Mouse (Mus musculus): ENCODE measurements around the gene Slc47a1. TPM values are rescaled to one million over a fixed set of nuclear protein-coding genes. Genes with fewer than 3 reads are reported as not detected.
"Not testable (repeated sequence)": the region's sequence is repeated elsewhere in the genome, so short reads cannot be mapped to it uniquely, and the experiment has no call there.

The Slc47a1 gene
- total RNA-seq, 2 experiments from 2014 or later, result 16.1 to 20.7 TPM

DNA sequence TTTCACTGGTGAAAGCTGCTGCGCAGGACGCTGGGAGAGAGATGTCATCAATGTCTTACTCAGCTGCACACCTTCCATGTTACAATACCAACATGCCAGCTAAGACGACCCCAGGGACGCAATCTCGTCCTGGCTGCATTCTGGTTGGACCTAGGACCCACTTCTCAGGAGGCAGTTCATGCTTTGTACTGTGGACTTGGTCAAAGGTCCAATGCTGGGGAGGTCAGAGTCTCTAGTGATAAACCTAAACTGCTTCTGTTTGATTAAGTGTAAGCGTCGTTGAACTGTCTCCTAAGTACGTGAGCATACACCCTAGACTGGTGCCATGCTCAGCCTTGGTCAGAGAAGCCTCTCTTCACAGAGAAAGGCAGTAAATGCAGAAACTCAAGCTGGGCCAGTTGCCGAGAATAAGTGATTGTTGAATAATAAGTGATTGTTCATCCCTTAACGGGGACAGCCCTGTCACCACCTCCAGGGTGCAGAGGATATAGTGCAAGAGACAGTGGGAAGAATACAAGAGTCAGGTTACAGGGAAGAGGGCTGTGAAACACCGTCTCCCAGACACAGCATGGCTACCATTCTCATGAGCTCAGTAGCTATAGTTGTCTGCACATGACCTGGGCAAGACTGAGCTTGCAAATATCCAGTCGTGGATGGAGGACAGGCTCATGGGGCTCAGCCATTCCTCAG is 58.8 kb downstream of the Slc47a1 start:
- no peak for DNase-seq

DNA sequence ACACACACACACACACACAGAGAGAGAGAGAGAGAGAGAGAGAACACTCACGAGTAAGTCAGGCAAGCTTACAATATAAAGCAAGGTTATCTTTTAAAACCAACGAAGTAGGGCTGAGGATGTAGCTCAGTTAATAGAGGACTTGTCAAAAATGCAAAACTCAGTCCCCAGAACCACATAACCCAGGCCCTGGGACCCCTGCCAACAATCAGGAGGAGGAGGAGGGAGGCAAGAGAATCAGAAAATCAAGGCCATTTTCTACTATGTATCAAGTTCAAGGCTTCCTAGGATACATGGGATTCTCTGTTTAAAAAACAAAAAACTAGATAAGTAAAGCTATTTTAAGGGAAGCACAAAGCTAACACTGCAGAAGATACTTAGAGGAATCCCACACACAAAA is 61.3 kb downstream of the Slc47a1 start:
- no peak for DNase-seq

- no peak for DNase-seq
Measured at GRCm38 (mm10) chr11:61310321-61310720, 67.8 kb downstream of the Slc47a1 start.

GRCm38 (mm10) chr11:61309831-61310230 is 68.3 kb downstream of the Slc47a1 start:
- DNase-seq, result no peak

- DNase-seq, result no peak
Measured at GRCm38 (mm10) chr11:61307795-61308194, 70.3 kb downstream of the Slc47a1 start.

- no peak for DNase-seq
Measured at GRCm38 (mm10) chr11:61305377-61305776, 72.8 kb downstream of the Slc47a1 start.

DNA sequence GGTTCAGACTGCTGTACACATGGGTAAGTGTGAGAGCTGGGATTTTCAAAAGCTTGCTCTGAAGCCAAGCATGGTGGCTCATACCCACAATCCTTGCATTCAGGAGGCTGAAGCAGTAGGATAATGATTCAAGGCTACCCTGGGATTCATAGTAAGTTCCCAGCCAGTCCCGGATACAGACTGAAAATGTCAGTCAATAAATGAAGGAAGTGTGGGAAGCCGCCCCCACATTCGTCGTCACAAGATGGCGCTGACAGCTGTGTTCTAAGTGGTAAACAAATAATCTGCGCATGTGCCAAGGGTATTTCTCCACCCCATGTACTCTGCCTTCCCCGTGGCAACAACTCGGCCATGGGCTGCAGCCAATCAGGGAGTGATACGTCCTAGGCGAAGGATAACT is 73.6 kb downstream of the Slc47a1 start:
- not testable (repeated sequence) for DNase-seq

DNA sequence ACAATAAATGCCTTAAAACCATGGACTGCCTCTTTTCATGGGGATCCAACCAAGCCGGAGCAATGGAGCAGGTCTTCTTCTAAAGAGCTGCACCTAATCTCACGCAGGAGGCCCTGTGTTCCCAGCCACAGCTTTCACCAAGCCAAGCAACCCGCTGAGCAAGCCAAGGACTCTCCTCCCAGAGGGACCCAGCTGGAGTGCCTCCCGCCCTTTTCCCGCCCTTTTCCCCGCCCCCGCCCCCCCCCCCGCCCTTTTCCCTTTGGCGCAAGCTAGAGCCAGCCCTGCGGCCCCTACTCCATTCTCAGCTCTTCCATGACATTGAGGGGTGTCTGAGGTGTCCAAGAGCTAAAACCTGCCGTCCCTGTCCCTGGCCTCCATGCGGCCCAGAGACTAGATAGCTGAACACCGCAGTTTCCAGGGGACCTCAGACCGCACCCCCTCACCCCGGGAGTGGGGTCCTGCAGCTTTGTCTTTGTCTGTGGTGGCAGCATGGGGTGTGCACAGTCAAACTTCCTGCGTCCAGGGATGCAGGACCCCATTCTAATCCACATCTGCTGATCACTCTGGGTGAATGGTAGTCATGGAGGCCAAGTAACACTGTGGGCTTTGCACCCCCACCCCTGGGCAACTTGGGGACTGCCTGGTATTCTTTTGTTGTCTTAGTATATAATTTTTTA is 77.3 kb downstream of the Slc47a1 start:
- no peak for DNase-seq

- no peak for DNase-seq
Measured at GRCm38 (mm10) chr11:61300205-61300604, 77.9 kb downstream of the Slc47a1 start.

DNA sequence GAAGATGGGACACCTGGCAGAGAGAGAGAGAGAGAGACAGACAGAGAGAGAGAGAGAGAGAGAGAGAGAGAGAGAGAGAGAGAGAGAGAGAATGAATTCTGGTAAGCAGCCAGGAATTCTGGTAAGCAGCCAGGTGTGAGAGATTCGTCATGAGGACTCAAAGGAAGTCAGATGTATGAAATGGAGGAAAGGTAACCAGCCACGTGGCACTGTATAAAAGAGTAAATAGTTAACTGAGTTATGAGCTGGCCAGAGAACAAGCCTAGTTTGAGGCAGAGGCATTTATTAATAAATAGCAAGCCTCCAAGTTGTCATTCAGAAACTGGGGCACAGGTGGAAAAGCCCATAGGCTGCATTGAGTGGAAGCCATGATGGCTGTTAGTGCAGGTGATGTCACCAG is 80.2 kb downstream of the Slc47a1 start:
- no peak for DNase-seq

GRCm38 (mm10) chr11:61297326-61297725 is 80.8 kb downstream of the Slc47a1 start:
- DNase-seq, result no peak

GRCm38 (mm10) chr11:61296556-61296955 is 81.6 kb downstream of the Slc47a1 start:
- no peak for DNase-seq

- DNase-seq, result no peak
Measured at GRCm38 (mm10) chr11:61295556-61295955, 82.6 kb downstream of the Slc47a1 start.

- no peak for DNase-seq
Measured at GRCm38 (mm10) chr11:61294431-61294830, 83.7 kb downstream of the Slc47a1 start.

Other genes starting within 250 kb of the Slc47a1 start
- 10 to 100 TPM; 14.0 TPM for gene Usp22, start 203.3 kb downstream of the Slc47a1 start, total RNA-seq (2021)
- gene Aldh3a1, start 170.8 kb downstream of the Slc47a1 start, total RNA-seq (2021), result under 1 TPM; 0.15 to 0.21 TPM
- 10 to 100 TPM; 12.6 to 12.8 TPM for gene Aldh3a2, start 110.9 kb downstream of the Slc47a1 start, total RNA-seq (2021)
- gene Slc47a2, start 35.5 kb downstream of the Slc47a1 start, total RNA-seq (2021), result not detected
- under 1 TPM; 0.21 to 0.33 TPM for gene Rnf112, start 75.8 kb upstream of the Slc47a1 start, total RNA-seq (2021)
- gene Mfap4, start 107.1 kb upstream of the Slc47a1 start, total RNA-seq (2021), result 10 to 100 TPM; 41.9 to 52.4 TPM
- gene Mapk7, start 116.1 kb upstream of the Slc47a1 start, total RNA-seq (2021), result 1 to 10 TPM; 3.2 to 4.5 TPM
- 1 to 10 TPM; 5.5 to 7.4 TPM for gene B9d1, start 126.8 kb upstream of the Slc47a1 start, total RNA-seq (2021)
- 10 to 100 TPM; 15.0 to 15.5 TPM for gene Epn2, start 201.3 kb upstream of the Slc47a1 start, total RNA-seq (2021)